Mouse (Mus musculus): ENCODE results near the gene Slc44a1. TPM values are rescaled to one million over a fixed set of nuclear protein-coding genes. Genes with fewer than 3 reads are reported as not detected.

Slc44a1 gene
- polyA plus RNA-seq, 1 experiment from 2014 or later, result 48.8 TPM

GRCm38 (mm10) chr4:53591941-53592340, 151.7 kb downstream of the Slc44a1 start:
- no peak for ATAC-seq (ENCODE audit: low FRiP score, low TSS enrichment)
- no peaks in the 10 kb centered on the region for H3K9me3 ChIP-seq (ENCODE audit: control insufficient read depth, low read length)
- no peak overlapping the region for H3K4me2 ChIP-seq (replicated peaks; ENCODE audit: low read depth, low read length)
- WGBS, result 74% methylated on average over 8 of the region's 8 CpGs
- H3K4me3 ChIP-seq (ENCODE audit: low read length), result no peak overlapping the region
- peaks cover 7% of the 10 kb centered on the region; the same call in 1 of the 2 replicates for H3K4me1 ChIP-seq (ENCODE audit: control insufficient read depth, insufficient read depth, low read length)
- H3K27me3 ChIP-seq (ENCODE audit: control insufficient read depth, insufficient read depth, low read length), result no peaks in the 10 kb centered on the region
- no peak overlapping the region for H3K9ac ChIP-seq (ENCODE audit: low read depth, low read length)
- no peaks in the 10 kb centered on the region for H3K36me3 ChIP-seq (ENCODE audit: control insufficient read depth, insufficient read depth, low read length)
- H3K27ac ChIP-seq (ENCODE audit: low read depth, low read length), result peak overlapping the region; percentile 47

- Histone ChIP-seq H3K9me3 (ENCODE audit: control insufficient read depth, low read length) (no peaks in the 10 kb centered on the region), H3K36me3 (ENCODE audit: control insufficient read depth, insufficient read depth, low read length) (no peaks in the 10 kb centered on the region), H3K9ac (ENCODE audit: low read depth, low read length) (no peak overlapping the region), H3K4me3 (ENCODE audit: low read length) (no peak overlapping the region), H3K27me3 (ENCODE audit: control insufficient read depth, insufficient read depth, low read length) (no peaks in the 10 kb centered on the region), H3K4me1 (ENCODE audit: control insufficient read depth, insufficient read depth, low read length) (peaks cover 7% of the 10 kb centered on the region; the same call in 1 of the 2 replicates), H3K27ac (ENCODE audit: low read depth, low read length) (peak overlapping the region; percentile 47), H3K4me2 (replicated peaks; ENCODE audit: low read depth, low read length) (no peak overlapping the region)
- 36% methylated on average over 9 of the region's 9 CpGs for WGBS
- ATAC-seq (ENCODE audit: low FRiP score, low TSS enrichment), result no peak
Observed at GRCm38 (mm10) chr4:53592386-53592785, 152.2 kb downstream of the Slc44a1 start.

GRCm38 (mm10) chr4:53594204-53594603, 154.0 kb downstream of the Slc44a1 start:
- WGBS, result 29% methylated on average over 4 of the region's 4 CpGs
- no peaks in the 10 kb centered on the region for H3K27me3 ChIP-seq (ENCODE audit: control insufficient read depth, insufficient read depth, low read length)
- no peak; the same call in 1 of the 2 replicates for ATAC-seq (ENCODE audit: low FRiP score, low TSS enrichment)
- H3K36me3 ChIP-seq (ENCODE audit: control insufficient read depth, insufficient read depth, low read length), result no peaks in the 10 kb centered on the region
- H3K9me3 ChIP-seq (ENCODE audit: control insufficient read depth, low read length), result no peaks in the 10 kb centered on the region
- no peak overlapping the region for H3K4me3 ChIP-seq (ENCODE audit: low read length)
- H3K9ac ChIP-seq (ENCODE audit: low read depth, low read length), result no peak overlapping the region
- no peak overlapping the region for H3K27ac ChIP-seq (ENCODE audit: low read depth, low read length)
- H3K4me2 ChIP-seq (replicated peaks; ENCODE audit: low read depth, low read length), result no peak overlapping the region
- peaks cover 7% of the 10 kb centered on the region; the same call in 1 of the 2 replicates for H3K4me1 ChIP-seq (ENCODE audit: control insufficient read depth, insufficient read depth, low read length)

- peak; percentile 44; the same call in 1 of the 2 replicates for ATAC-seq (ENCODE audit: low FRiP score, low TSS enrichment)
- no peaks in the 10 kb centered on the region for H3K27me3 ChIP-seq (ENCODE audit: control insufficient read depth, insufficient read depth, low read length)
- 76% methylated on average over 12 of the region's 12 CpGs for WGBS
- H3K9me3 ChIP-seq (ENCODE audit: control insufficient read depth, low read length), result no peaks in the 10 kb centered on the region
- H3K36me3 ChIP-seq (ENCODE audit: control insufficient read depth, insufficient read depth, low read length), result no peaks in the 10 kb centered on the region
- H3K27ac ChIP-seq (ENCODE audit: low read depth, low read length), result no peak overlapping the region
- H3K4me3 ChIP-seq (ENCODE audit: low read length), result no peak overlapping the region
- no peak overlapping the region for H3K4me2 ChIP-seq (replicated peaks; ENCODE audit: low read depth, low read length)
- H3K4me1 ChIP-seq (ENCODE audit: control insufficient read depth, insufficient read depth, low read length), result peaks cover 7% of the 10 kb centered on the region; the same call in 1 of the 2 replicates
- H3K9ac ChIP-seq (ENCODE audit: low read depth, low read length), result no peak overlapping the region
Observed at GRCm38 (mm10) chr4:53595246-53596062, 155.2 kb downstream of the Slc44a1 start.

GRCm38 (mm10) chr4:53596063-53596895, 156.1 kb downstream of the Slc44a1 start:
- ATAC-seq (ENCODE audit: low FRiP score, low TSS enrichment), result no peak
- 77% methylated on average over 15 of the region's 15 CpGs for WGBS
- no peak overlapping the region for H3K4me2 ChIP-seq (replicated peaks; ENCODE audit: low read depth, low read length)
- no peaks in the 10 kb centered on the region for H3K9me3 ChIP-seq (ENCODE audit: control insufficient read depth, low read length)
- H3K27me3 ChIP-seq (ENCODE audit: control insufficient read depth, insufficient read depth, low read length), result no peaks in the 10 kb centered on the region
- no peaks in the 10 kb centered on the region for H3K36me3 ChIP-seq (ENCODE audit: control insufficient read depth, insufficient read depth, low read length)
- H3K4me1 ChIP-seq (ENCODE audit: control insufficient read depth, insufficient read depth, low read length), result peaks cover 7% of the 10 kb centered on the region; the same call in 1 of the 2 replicates
- H3K9ac ChIP-seq (ENCODE audit: low read depth, low read length), result no peak overlapping the region
- no peak overlapping the region for H3K4me3 ChIP-seq (ENCODE audit: low read length)
- H3K27ac ChIP-seq (ENCODE audit: low read depth, low read length), result no peak overlapping the region

GRCm38 (mm10) chr4:53600462-53600861, 160.2 kb downstream of the Slc44a1 start:
- 51% methylated on average over 6 of the region's 6 CpGs for WGBS
- Histone ChIP-seq H3K36me3 (ENCODE audit: control insufficient read depth, insufficient read depth, low read length) (no peaks in the 10 kb centered on the region), H3K4me3 (ENCODE audit: low read length) (no peak overlapping the region), H3K4me2 (replicated peaks; ENCODE audit: low read depth, low read length) (no peak overlapping the region), H3K9ac (ENCODE audit: low read depth, low read length) (no peak overlapping the region), H3K27ac (ENCODE audit: low read depth, low read length) (no peak overlapping the region), H3K27me3 (ENCODE audit: control insufficient read depth, insufficient read depth, low read length) (no peaks in the 10 kb centered on the region), H3K9me3 (ENCODE audit: control insufficient read depth, low read length) (no peaks in the 10 kb centered on the region), H3K4me1 (ENCODE audit: control insufficient read depth, insufficient read depth, low read length) (0 out of 2 replicates have a peak, but pooled peaks cover 5% of the 10 kb centered on the region)
- ATAC-seq (ENCODE audit: low FRiP score, low TSS enrichment), result no peak

- H3K9me3 ChIP-seq (ENCODE audit: control insufficient read depth, low read length), result no peaks in the 10 kb centered on the region
- WGBS, result 87% methylated on average over 5 of the region's 5 CpGs
- no peak for ATAC-seq (ENCODE audit: low FRiP score, low TSS enrichment)
- H3K4me1 ChIP-seq (ENCODE audit: control insufficient read depth, insufficient read depth, low read length), result no peaks in the 10 kb centered on the region
- H3K4me2 ChIP-seq (replicated peaks; ENCODE audit: low read depth, low read length), result no peak overlapping the region
- no peak overlapping the region for H3K27ac ChIP-seq (ENCODE audit: low read depth, low read length)
- H3K36me3 ChIP-seq (ENCODE audit: control insufficient read depth, insufficient read depth, low read length), result no peaks in the 10 kb centered on the region
- H3K4me3 ChIP-seq (ENCODE audit: low read length), result no peak overlapping the region
- no peak overlapping the region for H3K9ac ChIP-seq (ENCODE audit: low read depth, low read length)
- no peaks in the 10 kb centered on the region for H3K27me3 ChIP-seq (ENCODE audit: control insufficient read depth, insufficient read depth, low read length)
Observed at GRCm38 (mm10) chr4:53614576-53615225, 174.5 kb downstream of the Slc44a1 start.

- ATAC-seq (ENCODE audit: low FRiP score, low TSS enrichment), result no peak
- no peaks in the 10 kb centered on the region for H3K36me3 ChIP-seq (ENCODE audit: control insufficient read depth, insufficient read depth, low read length)
- 0 out of 2 replicates have a peak, but pooled peaks cover 4% of the 10 kb centered on the region for H3K4me1 ChIP-seq (ENCODE audit: control insufficient read depth, insufficient read depth, low read length)
- H3K4me2 ChIP-seq (replicated peaks; ENCODE audit: low read depth, low read length), result no peak overlapping the region
- H3K4me3 ChIP-seq (ENCODE audit: low read length), result no peak overlapping the region
- no peak overlapping the region for H3K27ac ChIP-seq (ENCODE audit: low read depth, low read length)
- H3K9ac ChIP-seq (ENCODE audit: low read depth, low read length), result no peak overlapping the region
- H3K9me3 ChIP-seq (ENCODE audit: control insufficient read depth, low read length), result no peaks in the 10 kb centered on the region
- WGBS, result 37% methylated on average over 3 of the region's 3 CpGs
- no peaks in the 10 kb centered on the region for H3K27me3 ChIP-seq (ENCODE audit: control insufficient read depth, insufficient read depth, low read length)
Observed at GRCm38 (mm10) chr4:53617968-53618367, 177.8 kb downstream of the Slc44a1 start.

Data from kidney, embryonic 14.5 days (tissue).